Mouse (Mus musculus) G1E (cell line): Measurements from ENCODE around the gene Fer.

Experiments
- CTCF ChIP-seq: IDR thresholded peaks from 2 replicates; pipeline ENCODE4 v1.5.1; 2012; ENCODE audit warnings: low read depth, low read length, inconsistent platforms, mixed read lengths
- GATA1 ChIP-seq: IDR thresholded peaks from 2 replicates; pipeline ENCODE4 v1.6.1; 2012; ENCODE audit warnings: borderline replicate concordance, low read length, inconsistent platforms, mixed read lengths
- TAL1 ChIP-seq: conservative IDR thresholded peaks from 2 replicates; pipeline ENCODE4 v1.6.1; 2012; ENCODE audit warnings: low read depth, low read length, inconsistent platforms, mixed read lengths

DNA sequence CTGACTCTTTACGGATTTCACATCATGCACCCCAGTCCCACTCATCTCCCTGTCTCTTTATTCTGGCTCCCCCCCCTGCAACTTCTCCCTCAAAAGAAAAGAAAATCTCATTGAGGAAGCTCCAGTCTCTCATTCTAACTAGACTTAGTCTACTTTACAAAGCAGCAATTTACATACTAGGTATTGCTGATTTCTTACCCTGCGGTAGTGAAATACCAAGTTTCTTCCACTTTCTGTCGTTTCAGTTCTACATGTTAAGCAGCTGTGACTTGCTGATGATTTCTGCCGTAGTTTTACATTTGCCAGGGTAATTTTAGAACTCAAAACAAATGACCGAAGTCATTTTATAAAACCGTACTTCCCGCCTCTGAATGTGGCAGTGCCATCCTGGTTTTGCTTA, 8.9 kb downstream of the Fer start:
- TF ChIP-seq CTCF = no peak
- TF ChIP-seq GATA1 = no peak
- TF ChIP-seq TAL1 = no peak
